Mouse (Mus musculus): ENCODE results near the gene B3gat3.

DNA sequence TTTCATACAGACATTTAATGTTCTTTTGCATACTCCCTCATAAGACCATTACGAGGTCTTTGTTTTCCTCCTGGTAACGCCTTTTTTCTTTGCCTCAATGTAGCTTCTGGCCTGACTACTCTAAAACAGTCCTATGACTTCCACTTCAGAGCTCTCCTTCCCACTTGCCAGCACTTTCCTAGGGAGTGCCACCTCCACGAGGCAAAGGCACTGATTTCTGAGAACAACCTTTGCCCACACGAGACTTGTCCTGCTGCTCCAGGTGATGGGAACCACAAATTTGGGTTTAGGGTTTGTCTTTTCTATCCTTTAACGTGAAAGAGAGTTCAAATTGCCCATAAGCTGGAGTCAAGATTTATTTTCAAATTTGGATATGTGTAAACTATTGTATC lies 46.0 kb downstream of the B3gat3 start:
- TF ChIP-seq CTCF (IDR thresholded peaks at IDR 0.05; ENCODE audit: borderline replicate concordance, extremely low read depth, insufficient read depth, insufficient read length), result no peak
- TF ChIP-seq POLR2A (IDR thresholded peaks at IDR 0.05; ENCODE audit: borderline replicate concordance, extremely low read depth, insufficient read depth, insufficient read length, poor library complexity, severe bottlenecking), result no peak

Data from brain, embryonic 14.5 days (tissue).